Mouse (Mus musculus): ENCODE measurements around the gene Npas1. TPM values are rescaled to one million over a fixed set of nuclear protein-coding genes. Genes with fewer than 3 reads are reported as not detected.

Npas1 gene
- total RNA-seq, 4 experiments from 2014 or later, result 8.8 to 10.4 (median 9.9) TPM

DNA sequence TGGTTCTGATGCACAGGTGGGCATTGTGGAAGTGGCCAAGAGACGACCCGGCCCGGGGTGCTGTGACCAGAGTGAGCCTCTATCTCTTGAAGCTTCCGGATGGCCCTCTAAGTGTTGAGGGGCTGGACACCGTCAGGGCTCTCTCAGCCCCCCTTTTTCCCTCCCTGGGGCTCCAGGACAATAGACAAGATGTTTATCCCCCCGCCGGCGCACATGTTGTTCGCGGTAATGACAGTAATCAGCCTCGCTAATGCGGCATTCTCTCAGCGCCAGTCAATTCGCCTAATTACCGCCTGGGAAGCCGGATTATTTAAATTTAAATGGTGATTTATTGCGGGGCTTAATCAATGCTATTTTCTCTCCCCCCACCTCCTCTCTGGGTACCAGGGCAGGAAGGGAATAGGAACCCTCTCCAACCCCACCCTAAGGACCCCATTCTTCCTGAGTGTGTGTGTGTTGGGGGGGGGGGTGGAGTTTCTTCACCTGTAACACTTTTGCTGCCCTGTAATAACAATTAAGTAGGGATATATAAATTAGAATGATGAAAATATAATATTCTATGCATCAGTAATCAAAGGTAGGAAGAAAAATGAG lies 5.3 kb downstream of the Npas1 start:
- no peak for DNase-seq (ENCODE audit: low spot score in 2 of 2)

DNA sequence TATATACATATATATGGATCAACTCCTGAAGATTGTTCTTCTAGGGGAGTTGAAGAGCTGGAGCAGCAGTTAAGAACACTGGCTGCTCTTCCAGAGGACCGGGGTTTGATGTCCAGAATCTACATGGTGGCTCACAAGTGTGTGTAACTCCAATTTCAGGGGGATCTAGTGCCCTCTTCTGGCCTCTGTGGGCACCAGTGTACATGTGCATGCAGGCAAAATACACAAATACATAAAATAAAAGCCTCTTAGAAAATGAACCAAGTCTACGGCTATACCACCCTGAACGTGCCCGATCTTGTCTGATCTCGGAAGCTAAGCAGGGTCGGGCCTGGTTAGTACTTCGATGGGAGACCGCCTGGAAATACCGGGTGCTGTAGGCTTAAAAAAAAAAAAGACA lies 6.0 kb downstream of the Npas1 start:
- DNase-seq (ENCODE audit: low spot score in 2 of 2), result no peak

DNA sequence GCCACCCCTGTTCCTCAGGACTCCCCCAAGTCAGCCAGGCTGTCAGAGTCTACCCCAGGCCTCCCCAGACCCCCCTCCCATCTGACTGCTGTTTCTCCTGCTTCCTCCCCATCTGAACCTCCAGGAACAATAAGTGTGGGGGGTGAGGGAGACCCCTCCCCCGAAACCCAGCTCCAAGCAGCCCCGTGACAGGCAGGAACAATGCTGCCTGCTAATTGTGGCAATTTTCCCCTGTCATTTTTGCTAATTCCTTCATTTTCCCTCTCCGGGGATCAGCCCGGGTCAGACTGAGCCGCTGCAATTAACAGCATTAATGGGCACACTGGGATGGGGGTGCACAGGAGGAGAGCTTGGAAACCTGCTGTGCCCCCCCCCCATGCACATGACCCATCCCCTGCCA lies 9.4 kb downstream of the Npas1 start:
- DNase-seq (ENCODE audit: low spot score in 2 of 2), result no peak

DNA sequence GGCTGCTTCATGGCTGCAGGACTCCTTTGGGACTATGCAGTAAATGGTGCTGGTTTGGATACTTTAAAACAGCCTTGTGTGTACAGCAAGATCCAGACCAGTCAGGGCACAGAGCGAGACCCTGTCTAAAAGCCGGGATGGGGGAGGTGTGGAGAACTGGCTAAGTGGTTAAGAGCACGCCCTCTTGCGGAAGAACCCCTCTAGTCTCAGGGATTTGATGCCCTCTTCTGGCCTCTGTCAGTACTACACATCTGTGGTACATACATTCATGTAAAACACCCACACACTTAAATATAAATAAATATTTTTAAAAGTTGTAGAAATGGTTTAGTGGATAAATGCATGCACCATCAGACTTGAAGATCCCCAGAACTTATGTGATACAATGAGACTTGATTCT lies 11.0 kb downstream of the Npas1 start:
- DNase-seq (ENCODE audit: low spot score in 2 of 2), result no peak

DNA sequence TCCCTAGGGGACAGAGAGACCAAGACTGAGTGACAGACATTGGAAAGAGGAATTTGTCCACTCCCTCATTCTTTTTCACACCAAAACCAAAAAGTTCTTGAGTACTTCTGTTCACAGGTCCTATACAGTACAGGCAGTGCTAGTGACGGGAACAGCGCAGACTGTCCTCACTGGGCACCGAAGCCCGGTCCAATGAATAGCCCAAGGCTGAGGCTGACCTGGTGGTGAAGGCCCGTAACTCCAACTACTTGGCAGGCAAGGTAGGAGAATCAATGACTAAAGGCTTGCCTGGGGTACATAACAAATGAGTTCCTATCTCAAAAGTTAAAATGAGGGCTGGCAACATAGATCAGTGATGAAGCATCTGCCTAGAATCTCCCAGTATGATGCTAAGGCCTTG lies 12.0 kb downstream of the Npas1 start:
- DNase-seq (ENCODE audit: low spot score in 2 of 2), result no peak

DNA sequence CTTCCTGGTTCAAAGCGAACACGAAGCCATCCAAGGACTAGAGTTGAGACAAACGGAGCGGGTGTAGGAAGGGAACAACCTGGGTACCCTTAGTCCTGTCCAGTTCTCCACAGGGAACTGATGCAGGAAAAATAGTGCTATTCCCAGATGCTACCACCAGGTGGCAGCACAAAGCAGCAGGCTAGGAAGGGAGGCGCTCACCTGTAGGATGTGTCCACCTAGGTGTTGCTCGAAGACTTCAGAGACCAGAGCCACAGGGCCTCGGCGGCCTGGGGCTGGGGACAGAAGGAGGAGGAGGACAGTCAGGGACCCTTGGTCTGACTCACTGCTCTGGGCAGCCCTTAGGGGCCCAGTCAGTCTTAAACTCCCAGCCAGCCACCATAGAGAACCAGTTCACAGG lies 12.4 kb downstream of the Npas1 start:
- DNase-seq (ENCODE audit: low spot score in 2 of 2), result peak in 1 of 2 experiments; percentile 51

DNA sequence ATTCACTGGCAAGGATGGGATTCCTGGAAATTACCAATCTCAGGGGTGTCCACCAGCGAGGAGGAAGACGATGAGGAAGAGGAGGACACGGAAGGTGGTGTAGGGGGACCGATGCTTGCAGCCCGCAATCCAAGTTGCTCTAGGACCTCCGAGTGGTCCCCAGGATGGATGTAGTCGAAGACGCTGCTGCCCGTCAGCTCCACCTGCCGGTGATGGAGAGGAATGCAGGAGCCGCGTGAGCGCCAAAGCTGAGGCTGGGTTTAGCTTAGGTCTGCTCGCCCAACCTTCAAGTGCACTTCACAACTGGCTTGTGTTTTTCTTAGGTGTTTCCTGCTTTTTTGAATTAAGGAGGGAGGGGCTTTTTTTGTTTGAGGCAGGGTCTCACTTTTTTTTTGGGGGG lies 14.3 kb downstream of the Npas1 start:
- DNase-seq (ENCODE audit: low spot score in 2 of 2), result peak in 1 of 2 experiments; percentile 73

DNA sequence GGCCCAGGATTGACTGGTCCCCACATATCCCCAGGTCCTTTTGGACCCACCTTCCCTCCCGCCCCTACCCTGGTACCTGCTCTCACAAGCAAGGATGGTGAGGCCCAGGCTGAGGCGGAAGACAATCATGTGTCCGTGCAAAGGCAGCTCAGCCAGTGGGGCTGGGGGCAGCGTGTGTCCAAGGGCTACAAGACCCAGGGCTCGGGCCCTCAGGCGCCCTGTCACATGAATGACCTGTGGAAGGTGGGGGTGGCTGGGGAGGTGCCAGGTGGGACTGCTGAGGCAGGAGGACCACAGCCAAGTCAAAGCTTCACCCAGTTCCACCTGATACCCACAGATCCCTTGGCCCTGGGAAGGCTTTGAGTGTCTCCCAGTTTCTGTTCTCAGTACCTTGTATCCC lies 15.8 kb downstream of the Npas1 start:
- no peak for DNase-seq (ENCODE audit: low spot score in 2 of 2)

DNA sequence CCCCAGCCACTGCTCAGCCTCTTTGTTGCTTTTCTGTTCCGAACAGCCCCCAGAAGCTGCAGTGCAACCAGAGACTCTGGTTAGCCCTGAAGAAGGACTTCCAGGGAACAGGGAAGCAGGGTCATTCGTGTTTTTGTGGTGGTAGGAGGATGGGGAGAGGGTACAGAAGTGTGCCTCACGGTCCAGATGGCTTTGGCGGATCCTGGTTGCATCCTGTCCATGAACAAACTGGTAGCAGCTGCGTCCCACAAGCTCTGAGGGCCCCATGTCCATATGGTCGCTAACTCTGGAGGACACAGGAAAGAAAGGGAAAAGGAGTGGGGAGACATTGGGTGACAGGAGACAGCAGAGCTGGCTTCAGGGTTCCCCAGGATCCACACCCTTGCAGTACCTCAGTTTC lies 16.4 kb downstream of the Npas1 start:
- DNase-seq (ENCODE audit: low spot score in 2 of 2), result no peak

DNA sequence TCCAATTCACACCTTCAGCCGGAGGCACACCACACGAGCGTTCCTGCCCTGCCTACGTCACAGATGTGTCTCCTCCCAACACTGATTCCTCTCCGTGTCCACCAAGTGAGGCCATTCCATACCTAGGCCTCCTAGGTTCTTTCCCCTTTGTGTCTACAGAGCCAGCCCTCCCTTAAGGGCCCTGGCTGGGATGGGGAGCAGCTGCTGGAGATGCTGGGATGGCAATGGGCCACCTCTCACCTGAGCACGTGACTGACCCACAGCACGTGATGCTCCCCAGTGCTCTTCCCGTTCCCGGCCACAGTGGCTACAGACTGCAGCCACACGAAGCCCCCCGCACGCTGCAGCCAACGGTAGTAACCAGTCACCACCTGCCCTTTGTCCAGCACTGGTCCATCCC lies 17.0 kb downstream of the Npas1 start:
- DNase-seq (ENCODE audit: low spot score in 2 of 2), result no peak

DNA sequence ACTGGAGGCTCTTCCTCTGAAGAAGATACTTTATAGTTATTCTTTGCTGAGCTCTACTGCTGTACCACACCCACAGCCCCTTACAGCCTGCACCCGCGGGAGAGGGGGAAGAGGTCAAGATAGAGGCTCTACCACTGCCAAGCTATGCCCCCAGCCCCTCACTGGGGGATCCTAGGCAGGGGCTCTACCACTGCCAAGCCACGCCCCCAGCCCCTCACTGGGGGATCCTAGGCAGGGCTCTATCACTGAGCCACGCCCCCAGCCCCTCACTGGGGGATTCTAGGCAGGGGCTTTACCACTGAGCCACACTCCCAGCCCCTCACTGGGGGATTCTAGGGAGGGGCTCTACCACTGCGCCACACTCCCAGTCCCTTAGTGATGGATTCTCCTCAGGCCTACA lies 21.2 kb downstream of the Npas1 start:
- no peak for DNase-seq (ENCODE audit: low spot score in 2 of 2)

DNA sequence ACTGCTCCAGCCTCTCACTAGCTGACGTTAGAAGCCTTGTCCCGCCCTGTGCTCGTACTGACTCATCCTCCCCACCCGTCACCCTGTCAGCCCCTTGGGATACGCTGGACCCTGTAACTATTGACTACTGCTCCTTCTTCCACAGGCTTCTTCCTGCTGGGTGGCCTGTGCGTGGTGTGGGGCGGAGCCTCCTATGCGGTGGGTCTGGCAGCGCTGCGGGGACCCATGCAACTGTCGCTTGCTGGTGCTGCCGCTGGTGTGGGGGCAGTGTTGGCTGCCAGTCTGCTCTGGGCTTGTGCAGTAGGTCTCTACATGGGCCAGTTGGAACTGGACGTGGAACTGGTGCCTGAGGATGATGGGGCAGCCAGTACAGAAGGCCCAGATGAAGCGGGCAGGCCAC lies 22.5 kb downstream of the Npas1 start:
- DNase-seq (ENCODE audit: low spot score in 2 of 2), result no peak

DNA sequence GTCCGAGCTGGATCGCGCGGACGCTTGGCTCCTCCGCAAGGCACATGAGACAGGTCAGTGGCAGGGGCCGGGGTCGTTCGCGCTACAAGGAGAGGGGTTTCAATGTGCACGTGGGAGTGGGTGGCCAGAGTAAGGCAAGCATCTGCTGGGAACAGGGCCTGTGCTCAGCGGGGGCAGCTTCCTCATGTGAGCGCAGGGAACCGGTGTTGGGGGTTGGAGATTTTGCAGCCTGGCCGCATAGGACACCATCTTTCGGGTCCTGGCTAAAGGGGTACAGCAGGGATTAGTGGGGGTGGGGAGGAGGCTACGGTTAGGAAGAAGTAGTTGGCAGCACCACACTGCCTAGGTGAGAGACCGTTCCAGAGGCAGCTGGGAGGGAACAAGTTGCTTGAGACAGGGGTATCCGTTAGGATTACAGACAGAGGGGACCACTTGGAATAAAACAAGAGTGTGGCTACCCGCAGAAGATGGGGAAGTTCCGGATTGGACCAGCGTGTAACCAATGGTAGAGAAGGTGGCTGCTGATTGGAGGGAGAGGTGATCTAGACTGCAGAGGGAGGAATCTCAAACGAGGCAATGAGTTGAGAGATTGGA lies 24.3 kb downstream of the Npas1 start:
- peak; percentile 32 to 50 for DNase-seq (ENCODE audit: low spot score in 2 of 2)

DNA sequence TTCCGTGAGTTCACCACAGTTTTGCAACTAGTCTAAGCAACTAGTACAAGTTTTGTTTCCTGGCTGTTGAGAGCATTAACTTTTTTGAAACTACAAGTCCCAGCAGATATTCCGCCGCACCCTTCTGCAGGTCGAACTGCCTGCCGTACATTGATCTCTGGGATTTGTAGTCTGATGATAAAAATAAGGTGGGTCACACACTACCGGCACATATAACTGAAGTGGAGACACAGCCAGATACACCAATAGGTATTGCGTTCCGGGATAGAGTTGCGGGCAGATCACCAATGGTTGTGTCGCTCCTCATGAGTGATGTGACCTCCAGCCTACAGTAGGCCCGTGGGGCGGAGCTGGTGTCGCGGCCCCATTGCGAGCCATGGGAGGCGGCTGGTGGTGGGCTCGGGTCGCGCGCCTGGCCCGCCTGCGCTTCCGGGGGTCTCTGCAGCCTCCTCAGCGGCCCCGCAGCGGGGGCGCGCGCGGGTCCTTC lies 24.9 kb downstream of the Npas1 start, which contains the start of gene Tmem160:
Tmem160 (plus strand) TSS at position 193 of the 487 bp plus-strand sequence.
- DNase-seq (ENCODE audit: low spot score in 2 of 2), result peak; percentile 69 to 95

DNA sequence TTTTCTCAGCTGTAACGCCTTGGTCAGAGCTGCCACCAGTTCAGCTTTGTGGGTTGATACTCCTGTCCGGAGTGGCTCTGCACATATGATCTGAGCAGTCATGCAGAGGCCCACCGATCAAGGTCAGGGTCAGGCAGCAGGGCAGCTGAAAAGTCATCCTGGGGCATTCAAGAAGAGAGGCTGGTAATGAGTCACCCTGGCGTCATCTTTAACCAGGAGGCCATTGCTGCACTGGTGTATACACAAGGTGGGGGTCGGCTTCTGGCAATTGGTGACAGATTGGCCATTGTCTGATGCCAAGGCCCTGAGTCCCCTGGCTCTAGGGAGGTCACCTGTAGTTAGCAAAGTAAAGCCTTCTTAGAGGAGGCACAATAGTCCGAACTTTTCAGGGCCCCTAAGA lies 25.9 kb downstream of the Npas1 start:
- no peak for DNase-seq (ENCODE audit: low spot score in 2 of 2)

DNA sequence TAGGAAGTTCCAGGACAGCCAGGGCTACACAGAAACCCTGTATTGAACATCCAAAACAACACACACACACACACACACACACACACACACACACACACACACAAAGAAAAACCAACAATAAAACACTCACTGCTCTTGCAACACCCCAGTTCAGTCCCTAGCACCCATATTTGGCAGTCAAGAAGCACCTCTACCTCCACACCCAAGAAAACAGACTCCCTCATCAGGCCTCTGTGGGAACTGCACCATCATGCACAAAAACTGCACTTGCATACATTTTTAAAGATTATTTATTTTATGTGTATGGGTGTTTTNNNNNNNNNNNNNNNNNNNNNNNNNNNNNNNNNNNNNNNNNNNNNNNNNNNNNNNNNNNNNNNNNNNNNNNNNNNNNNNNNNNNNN lies 36.3 kb downstream of the Npas1 start:
- no peak for DNase-seq (ENCODE audit: low spot score in 2 of 2)

DNA sequence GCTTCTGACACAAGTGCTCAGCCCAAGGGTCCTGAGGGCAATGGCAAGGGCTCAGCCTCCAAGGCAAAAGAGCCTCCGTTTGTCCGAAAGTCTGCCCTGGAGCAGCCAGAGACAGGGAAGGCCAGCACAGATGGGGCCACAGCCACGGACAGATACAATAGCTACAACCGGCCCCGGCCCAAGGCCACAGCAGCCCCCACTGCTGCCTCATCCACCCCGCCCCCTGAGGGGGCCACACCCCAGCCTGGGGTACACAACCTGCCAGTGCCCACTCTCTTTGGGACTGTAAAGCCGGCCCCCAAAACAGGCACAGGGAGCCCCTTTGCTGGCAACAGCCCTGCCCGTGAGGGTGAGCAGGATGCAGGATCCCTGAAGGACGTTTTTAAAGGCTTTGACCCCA lies 42.4 kb downstream of the Npas1 start:
- no peak for DNase-seq (ENCODE audit: low spot score in 2 of 2)

DNA sequence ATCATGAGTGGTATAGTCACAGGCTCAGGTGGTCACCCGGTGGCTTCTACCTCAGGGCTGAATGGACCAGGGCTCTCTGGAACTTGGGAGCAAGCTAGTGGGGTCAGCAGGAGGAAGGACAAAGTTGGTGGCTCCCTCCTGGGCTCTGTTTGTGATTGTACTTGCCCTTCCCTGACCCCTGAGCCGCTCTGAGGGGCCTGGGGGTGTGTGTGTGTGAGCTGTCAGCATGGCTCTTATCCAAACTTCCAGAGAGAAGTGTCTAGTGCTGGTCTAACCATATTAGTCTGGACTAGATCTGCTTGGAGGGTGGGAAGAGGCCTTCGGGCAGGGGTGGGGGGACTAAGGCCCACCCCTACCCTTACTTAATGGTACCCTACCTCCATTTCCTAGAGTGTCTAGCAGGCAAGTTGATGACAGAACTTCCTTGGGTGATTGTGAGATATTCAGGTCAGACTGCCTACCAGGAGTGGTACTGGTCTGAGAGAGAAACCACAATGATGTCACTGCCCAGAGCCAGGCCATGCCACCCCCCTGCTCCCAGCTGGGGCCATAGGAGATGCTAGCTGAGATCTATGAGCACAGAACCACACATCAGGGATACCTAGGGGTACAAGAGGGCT lies 44.1 kb downstream of the Npas1 start:
- no peak for DNase-seq (ENCODE audit: low spot score in 2 of 2)

DNA sequence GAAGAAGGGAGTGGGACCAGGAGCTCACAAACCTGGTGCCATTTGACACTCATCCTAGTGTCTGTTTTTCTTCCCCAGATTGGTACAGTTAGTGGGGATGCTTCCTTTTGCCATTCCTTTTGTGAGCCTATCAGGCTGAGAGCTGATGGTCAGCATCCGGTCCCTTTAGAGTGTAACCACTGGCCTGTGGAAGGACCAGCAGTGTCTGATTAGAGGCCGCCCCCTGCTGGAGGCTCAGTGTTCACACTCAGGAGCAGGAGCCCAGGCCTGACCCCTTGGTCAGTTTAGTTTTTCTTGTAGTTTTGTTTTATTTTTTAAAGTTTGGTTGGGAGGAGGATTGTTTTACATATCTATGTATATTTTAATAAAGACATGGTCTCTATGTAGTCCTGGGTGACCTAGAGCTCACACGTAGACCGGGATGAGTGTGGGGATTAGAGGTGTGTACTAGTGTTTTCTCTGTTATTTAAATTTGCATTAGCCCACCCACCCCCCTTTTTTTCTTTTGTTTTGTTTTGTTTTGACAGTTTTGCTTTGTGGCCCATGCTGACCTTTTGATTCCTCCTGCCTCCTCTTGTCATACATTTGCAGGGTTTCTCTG lies 51.3 kb downstream of the Npas1 start:
- DNase-seq (ENCODE audit: low spot score in 2 of 2), result peak; percentile 37 to 48

DNA sequence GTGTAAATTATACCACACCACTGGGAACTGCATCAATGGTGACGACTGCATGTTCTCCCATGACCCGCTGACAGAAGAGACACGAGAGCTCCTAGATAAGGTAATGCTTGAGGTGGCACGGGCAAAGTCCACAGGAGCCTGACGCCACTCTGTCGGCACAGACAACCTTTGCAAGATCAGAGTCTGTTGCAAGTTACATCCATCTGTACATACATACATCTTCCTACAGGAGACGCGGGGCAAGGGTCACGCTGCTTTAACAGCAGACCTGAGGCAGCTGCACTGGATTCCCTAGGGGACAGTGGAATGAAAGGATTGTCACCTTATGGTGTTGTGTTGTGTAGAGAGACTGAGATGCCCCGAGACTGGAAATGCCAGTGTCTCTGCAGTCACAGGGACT lies 51.8 kb downstream of the Npas1 start:
- DNase-seq (ENCODE audit: low spot score in 2 of 2), result no peak

DNA sequence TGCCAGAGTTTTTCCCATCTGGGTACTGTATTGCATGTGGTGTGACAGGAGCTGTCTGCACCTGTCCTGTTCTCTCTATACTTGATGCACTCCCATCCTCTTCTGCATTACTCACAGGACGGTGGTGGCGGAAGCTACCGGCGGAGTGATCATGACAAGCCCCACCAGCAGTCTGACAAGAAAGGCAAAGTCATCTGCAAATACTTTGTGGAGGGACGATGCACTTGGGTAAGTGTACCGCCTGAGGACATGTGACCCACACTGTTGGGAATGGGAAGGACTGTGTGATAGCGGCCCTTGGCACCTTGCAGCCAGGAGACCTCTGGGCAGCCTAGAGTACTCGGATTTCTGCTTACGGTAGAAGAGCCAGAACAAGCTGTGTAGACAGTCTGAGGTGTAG lies 53.8 kb downstream of the Npas1 start:
- DNase-seq (ENCODE audit: low spot score in 2 of 2), result no peak

DNA sequence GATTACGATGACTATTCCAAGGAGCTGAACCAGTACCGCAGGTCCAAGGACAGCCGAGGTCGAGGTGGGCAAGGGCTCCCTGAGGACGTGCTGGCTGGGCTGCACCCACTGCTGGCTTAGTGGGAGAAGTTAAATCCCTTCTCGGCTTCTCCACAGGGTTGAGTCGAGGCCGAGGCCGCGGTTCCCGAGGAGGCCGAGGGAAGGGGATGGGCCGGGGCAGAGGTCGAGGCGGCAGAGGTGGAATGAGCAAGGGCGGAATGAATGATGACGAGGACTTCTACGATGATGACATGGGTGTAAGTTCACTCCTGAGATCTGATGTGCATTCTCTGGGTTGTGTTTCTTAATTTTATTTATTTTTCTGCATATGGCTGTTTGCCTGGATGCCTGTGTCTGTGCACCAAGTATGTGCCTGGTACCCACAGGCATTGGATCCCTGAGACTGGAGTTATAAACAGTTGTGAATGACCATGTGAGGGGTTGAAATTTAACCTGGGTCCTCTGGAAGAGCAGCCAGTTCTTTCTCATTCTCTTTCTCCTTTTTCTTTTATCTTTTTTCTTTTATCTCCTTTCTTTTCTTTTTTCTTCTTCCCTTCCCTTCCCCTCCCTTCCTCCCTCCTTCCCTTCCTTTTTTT lies 55.2 kb downstream of the Npas1 start:
- DNase-seq (ENCODE audit: low spot score in 2 of 2), result no peak

Measured in left cerebral cortex, adult 8-10 months (tissue).